Mouse (Mus musculus) intestine, embryonic 15.5 days (tissue): ENCODE measurements around the gene Bin2. TPM values are rescaled to one million over a fixed set of nuclear protein-coding genes. Genes with fewer than 3 reads are reported as not detected.
A peak's percentile ranks its signal among the peaks of the same experiment; 100 is the strongest.

Source experiments
- ATAC-seq: fragments of 200-750 bp; cut with Nextera tagmentation; 2 replicates; pipeline ENCODE4 v1.8.0; 2017; ENCODE audit warnings: moderate TSS enrichment, moderate library complexity
- H3K27ac ChIP-seq: fragments of 300-500 bp; sonication (generic); 2 replicates; pipeline ENCODE4 v1.5.1; 2015; ENCODE audit warnings: mild to moderate bottlenecking, inconsistent platforms
- H3K27me3 ChIP-seq: fragments of 300-500 bp; sonication (generic); replicated peaks from 2 replicates; pipeline ENCODE4 v1.6.1; 2015; ENCODE audit warnings: inconsistent platforms
- H3K36me3 ChIP-seq: fragments of 300-500 bp; sonication (generic); 2 replicates; pipeline ENCODE4 v1.6.1; 2015; ENCODE audit warnings: inconsistent platforms
- H3K4me1 ChIP-seq: fragments of 300-500 bp; sonication (generic); replicated peaks from 2 replicates; pipeline ENCODE4 v1.6.1; 2015; ENCODE audit warnings: inconsistent platforms
- H3K4me2 ChIP-seq: fragments of 300-500 bp; sonication (generic); replicated peaks from 2 replicates; pipeline ENCODE4 v1.6.1; 2015; ENCODE audit warnings: mild to moderate bottlenecking, inconsistent platforms
- H3K4me3 ChIP-seq: fragments of 300-500 bp; sonication (generic); replicated peaks from 2 replicates; pipeline ENCODE4 v1.5.1; 2015; ENCODE audit warnings: inconsistent platforms
- H3K9ac ChIP-seq: fragments of 300-500 bp; sonication (generic); 2 replicates; pipeline ENCODE4 v1.6.1; 2015; ENCODE audit warnings: inconsistent platforms
- H3K9me3 ChIP-seq: fragments of 300-500 bp; sonication (generic); 2 replicates; pipeline ENCODE4 v1.6.1; 2016; ENCODE audit warnings: inconsistent platforms
- WGBS: fragments of 180-500 bp; shearing (Covaris S2); methylation state at CpG from one replicate; pipeline ENCODE4 v1.1.7; 2015; 5-methylcytosine and 5-hydroxymethylcytosine counted together
- polyA plus RNA-seq: library from polyadenylated mRNA; unstranded; fragments of >200 nt; fragmentation: Nextera tagmentation; extraction: Ambion mirVana; gene quantifications from 2 replicates; pipeline ENCODE4 v1.2.1, GENCODE M21; 2015

Gene Bin2
- polyA plus RNA-seq, 1 experiment from 2014 or later = 6.7 TPM

GRCm38 (mm10) chr15:100700424-100700823, 31.1 kb upstream of the Bin2 start:
- Histone ChIP-seq H3K27me3 (peaks cover 4% of the 10 kb centered on the region; the same call in 1 of the 2 replicates), H3K9me3 (no peaks in the 10 kb centered on the region), H3K4me3 (no peak overlapping the region), H3K4me1 (0 out of 2 replicates have a peak, but pooled peaks cover 7% of the 10 kb centered on the region), H3K36me3 (no peaks in the 10 kb centered on the region), H3K9ac (no peak overlapping the region), H3K27ac (no peak overlapping the region), H3K4me2 (no peak overlapping the region)
- 77% methylated on average over 5 of the region's 5 CpGs for WGBS
- no peak for ATAC-seq

GRCm38 (mm10) chr15:100699386-100699785, 30.0 kb upstream of the Bin2 start:
- H3K27ac ChIP-seq = no peak overlapping the region
- H3K9me3 ChIP-seq = no peaks in the 10 kb centered on the region
- ATAC-seq = no peak
- H3K4me1 ChIP-seq = 0 out of 2 replicates have a peak, but pooled peaks cover 7% of the 10 kb centered on the region
- H3K4me2 ChIP-seq = no peak overlapping the region
- H3K4me3 ChIP-seq = no peak overlapping the region
- 75% methylated on average over 6 of the region's 6 CpGs for WGBS
- no peaks in the 10 kb centered on the region for H3K36me3 ChIP-seq
- H3K27me3 ChIP-seq = peaks cover 4% of the 10 kb centered on the region; the same call in 1 of the 2 replicates
- H3K9ac ChIP-seq = no peak overlapping the region

- H3K36me3 ChIP-seq = no peaks in the 10 kb centered on the region
- no peak overlapping the region for H3K4me2 ChIP-seq
- 74% methylated on average over 10 of the region's 10 CpGs for WGBS
- H3K27me3 ChIP-seq = 0 out of 2 replicates have a peak, but pooled peaks cover 2% of the 10 kb centered on the region
- H3K27ac ChIP-seq = no peak overlapping the region
- no peaks in the 10 kb centered on the region for H3K9me3 ChIP-seq
- ATAC-seq = no peak
- 0 out of 2 replicates have a peak, but pooled peaks cover 2% of the 10 kb centered on the region for H3K4me1 ChIP-seq
- H3K9ac ChIP-seq = no peak overlapping the region
- no peak overlapping the region for H3K4me3 ChIP-seq
Measured at GRCm38 (mm10) chr15:100698078-100698477, 28.7 kb upstream of the Bin2 start.

- ATAC-seq = 0 out of 2 replicates have a peak, but pooled peaks have one; percentile 45
- Histone ChIP-seq H3K4me2 (no peak overlapping the region), H3K4me1 (no peaks in the 10 kb centered on the region), H3K36me3 (no peaks in the 10 kb centered on the region), H3K9ac (no peak overlapping the region), H3K9me3 (no peaks in the 10 kb centered on the region), H3K27ac (no peak overlapping the region), H3K4me3 (no peak overlapping the region), H3K27me3 (no peaks in the 10 kb centered on the region)
- WGBS = 82% methylated on average over 9 of the region's 9 CpGs
Measured at GRCm38 (mm10) chr15:100694406-100694805, 25.1 kb upstream of the Bin2 start.

- WGBS = 50% methylated on average over 3 of the region's 3 CpGs
- H3K4me1 ChIP-seq = peaks cover 8% of the 10 kb centered on the region
- no peaks in the 10 kb centered on the region for H3K9me3 ChIP-seq
- H3K27me3 ChIP-seq = no peaks in the 10 kb centered on the region
- no peak overlapping the region for H3K4me2 ChIP-seq
- no peaks in the 10 kb centered on the region for H3K36me3 ChIP-seq
- H3K4me3 ChIP-seq = no peak overlapping the region
- no peak overlapping the region for H3K27ac ChIP-seq
- no peak overlapping the region for H3K9ac ChIP-seq
- no peak for ATAC-seq
Measured at GRCm38 (mm10) chr15:100691990-100692389, 22.6 kb upstream of the Bin2 start.

GRCm38 (mm10) chr15:100687430-100687971, 18.1 kb upstream of the Bin2 start, which contains the start of gene Cela1:
Cela1 (minus strand) TSS chr15:100687921.
- no peaks in the 10 kb centered on the region for H3K36me3 ChIP-seq
- H3K4me3 ChIP-seq = no peak within 1 kb of the TSS
- 56% methylated on average over 8 of the region's 8 CpGs for WGBS
- H3K9ac ChIP-seq = no peak within 1 kb of the TSS
- peak within 1 kb of the TSS; percentile 27 for H3K4me2 ChIP-seq
- no peaks in the 10 kb centered on the region for H3K27me3 ChIP-seq
- peak; percentile 40 for ATAC-seq
- H3K9me3 ChIP-seq = no peaks in the 10 kb centered on the region
- peaks cover 15% of the 10 kb centered on the region for H3K4me1 ChIP-seq
- H3K27ac ChIP-seq = no peak within 1 kb of the TSS

GRCm38 (mm10) chr15:100686989-100687388, 17.6 kb upstream of the Bin2 start:
- Histone ChIP-seq H3K9ac (no peak overlapping the region), H3K9me3 (no peaks in the 10 kb centered on the region), H3K4me2 (peak overlapping the region; percentile 27), H3K27me3 (no peaks in the 10 kb centered on the region), H3K4me3 (no peak overlapping the region), H3K4me1 (peaks cover 15% of the 10 kb centered on the region), H3K27ac (no peak overlapping the region), H3K36me3 (no peaks in the 10 kb centered on the region)
- peak; percentile 66 for ATAC-seq
- WGBS = 38% methylated on average over 12 of the region's 12 CpGs

- H3K27me3 ChIP-seq = no peaks in the 10 kb centered on the region
- 0 out of 2 replicates have a peak overlapping the region, but pooled peaks have one; percentile 6 for H3K4me2 ChIP-seq
- H3K4me3 ChIP-seq = no peak overlapping the region
- no peak for ATAC-seq
- H3K4me1 ChIP-seq = peaks cover 15% of the 10 kb centered on the region
- H3K27ac ChIP-seq = no peak overlapping the region
- no peaks in the 10 kb centered on the region for H3K9me3 ChIP-seq
- H3K36me3 ChIP-seq = no peaks in the 10 kb centered on the region
- WGBS = 87% methylated on average over 6 of the region's 6 CpGs
- H3K9ac ChIP-seq = no peak overlapping the region
Measured at GRCm38 (mm10) chr15:100686434-100686833, 17.1 kb upstream of the Bin2 start.

GRCm38 (mm10) chr15:100685849-100686248, 16.5 kb upstream of the Bin2 start:
- no peaks in the 10 kb centered on the region for H3K36me3 ChIP-seq
- H3K4me3 ChIP-seq = no peak overlapping the region
- H3K27ac ChIP-seq = no peak overlapping the region
- no peak overlapping the region for H3K9ac ChIP-seq
- WGBS = 84% methylated on average over 8 of the region's 8 CpGs
- no peak overlapping the region for H3K4me2 ChIP-seq
- H3K27me3 ChIP-seq = no peaks in the 10 kb centered on the region
- ATAC-seq = no peak
- peaks cover 17% of the 10 kb centered on the region for H3K4me1 ChIP-seq
- no peaks in the 10 kb centered on the region for H3K9me3 ChIP-seq

GRCm38 (mm10) chr15:100685255-100685654, 15.9 kb upstream of the Bin2 start:
- H3K4me2 ChIP-seq = 0 out of 2 replicates have a peak overlapping the region, but pooled peaks have one; percentile 2

GRCm38 (mm10) chr15:100684450-100684849, 15.1 kb upstream of the Bin2 start:
- Histone ChIP-seq H3K4me1 (peaks cover 20% of the 10 kb centered on the region), H3K4me2 (no peak overlapping the region), H3K36me3 (no peaks in the 10 kb centered on the region), H3K9me3 (no peaks in the 10 kb centered on the region), H3K27me3 (no peaks in the 10 kb centered on the region), H3K9ac (no peak overlapping the region), H3K4me3 (no peak overlapping the region), H3K27ac (no peak overlapping the region)
- ATAC-seq = no peak
- 59% methylated on average over 10 of the region's 10 CpGs for WGBS

More at GRCm38 (mm10) chr15:100685255-100685654, 15.9 kb upstream of the Bin2 start:
- no peaks in the 10 kb centered on the region for H3K36me3 ChIP-seq
- H3K27me3 ChIP-seq = no peaks in the 10 kb centered on the region
- no peak overlapping the region for H3K4me3 ChIP-seq
- H3K4me1 ChIP-seq = peaks cover 20% of the 10 kb centered on the region
- no peak overlapping the region for H3K27ac ChIP-seq
- no peaks in the 10 kb centered on the region for H3K9me3 ChIP-seq
- no peak for ATAC-seq
- H3K9ac ChIP-seq = no peak overlapping the region
- 28% methylated on average over 13 of the region's 13 CpGs for WGBS

- Histone ChIP-seq H3K36me3 (no peaks in the 10 kb centered on the region), H3K27me3 (no peaks in the 10 kb centered on the region), H3K4me3 (no peak overlapping the region), H3K9ac (no peak overlapping the region), H3K9me3 (no peaks in the 10 kb centered on the region), H3K4me1 (peaks cover 20% of the 10 kb centered on the region), H3K4me2 (no peak overlapping the region), H3K27ac (no peak overlapping the region)
- no peak for ATAC-seq
- WGBS = 46% methylated on average over 2 of the region's 2 CpGs
Measured at GRCm38 (mm10) chr15:100683041-100683440, 13.7 kb upstream of the Bin2 start.

GRCm38 (mm10) chr15:100681770-100682169, 12.4 kb upstream of the Bin2 start:
- Histone ChIP-seq H3K27me3 (no peaks in the 10 kb centered on the region), H3K9ac (no peak overlapping the region), H3K4me1 (peaks cover 9% of the 10 kb centered on the region), H3K4me3 (no peak overlapping the region), H3K36me3 (no peaks in the 10 kb centered on the region), H3K4me2 (no peak overlapping the region), H3K9me3 (no peaks in the 10 kb centered on the region), H3K27ac (no peak overlapping the region)
- 42% methylated on average over 7 of the region's 7 CpGs for WGBS
- ATAC-seq = no peak
